Mouse (Mus musculus) G1E (cell line): Measurements from ENCODE around the gene Wfs1.

Source experiments
- CTCF ChIP-seq: IDR thresholded peaks from 2 replicates; pipeline ENCODE4 v1.5.1; 2012; ENCODE audit warnings: low read depth, low read length, inconsistent platforms, mixed read lengths
- TAL1 ChIP-seq: conservative IDR thresholded peaks from 2 replicates; pipeline ENCODE4 v1.6.1; 2012; ENCODE audit warnings: low read depth, low read length, inconsistent platforms, mixed read lengths

DNA sequence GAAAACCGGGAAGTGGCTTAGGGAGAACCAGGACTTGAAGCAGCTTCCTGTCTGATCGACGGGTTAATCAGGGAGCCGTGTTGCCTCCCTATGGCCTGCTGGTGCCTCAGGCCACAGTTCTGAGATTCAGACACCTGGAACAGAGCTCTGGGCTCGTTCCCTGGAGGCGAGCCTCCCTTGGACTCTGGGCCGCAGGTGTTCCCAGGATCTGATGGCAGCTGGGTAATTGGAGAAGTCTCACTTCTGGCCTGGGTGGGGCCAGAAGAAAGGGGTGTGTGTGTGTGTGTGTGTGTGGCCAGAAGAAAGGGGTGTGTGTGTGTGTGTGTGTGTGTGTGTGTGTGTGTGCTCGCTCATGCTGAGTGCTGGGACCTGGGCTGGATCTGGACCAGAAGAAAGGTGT lies 55.6 kb downstream of the Wfs1 start:
- no peak for TF ChIP-seq TAL1
- TF ChIP-seq CTCF = no peak
